ENCODE assay signal across 8 mouse cellular contexts in the genomic region with DNA sequence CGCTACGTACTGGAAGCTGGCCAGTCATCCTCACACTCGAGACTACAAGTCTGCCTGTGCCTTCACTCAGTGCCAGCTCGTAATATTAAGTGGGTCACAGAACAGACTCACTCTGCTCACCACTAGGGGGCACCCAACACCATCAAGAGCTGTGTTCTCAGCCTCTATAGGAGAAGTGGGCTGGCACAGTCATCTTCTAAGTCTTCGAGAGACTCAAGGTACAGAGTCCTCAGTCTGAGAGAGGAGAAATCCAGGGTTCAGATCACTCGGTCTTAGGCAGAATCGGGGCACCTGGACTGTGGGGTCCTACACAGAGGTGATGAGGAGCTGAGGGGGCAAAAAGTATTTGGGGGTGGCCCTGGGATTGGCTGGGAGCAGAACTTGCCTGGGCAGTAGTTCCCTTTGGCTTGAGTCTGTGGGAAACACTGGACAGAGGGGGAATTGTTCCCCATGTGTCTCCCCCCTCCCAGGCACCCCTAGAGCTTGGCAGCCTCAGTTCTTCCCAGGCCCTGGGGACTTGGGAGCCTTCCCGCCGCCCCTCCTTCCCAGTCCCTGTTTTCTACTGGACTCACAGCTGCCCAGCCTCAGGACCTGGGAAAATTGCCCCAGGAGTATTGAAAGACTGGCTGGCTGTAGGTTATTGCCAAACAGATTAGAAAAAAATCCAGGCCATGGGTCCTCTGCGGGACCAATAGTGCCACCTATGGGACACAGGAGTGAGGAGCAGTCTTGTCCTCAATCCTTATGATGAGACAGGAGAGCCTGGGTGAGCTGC. TPM values are rescaled to one million over a fixed set of nuclear protein-coding genes. Genes with fewer than 3 reads are reported as not detected.
DNase-seq lines count a peak whose midpoint lies in the region; ATAC-seq and TF ChIP-seq lines count a peak whose summit lies in the region.

No protein-coding gene starts in this region.

- intact Hi-C loops in heart, postnatal 10 days (cut with DNase I) = loop anchor here (1.0 to 2.0 kb wide), 4 partner anchors 32 to 120 kb away; no protein-coding TSS in a partner anchor

- H3K79me2 ChIP-seq in CH12.LX (replicated peaks; ENCODE audit: control insufficient read depth, extremely low read depth, insufficient read depth, poor library complexity, severe bottlenecking) = peaks cover 5% of the 10 kb centered on the region

- peak overlapping the region; percentile 30; the same call in 1 of the 2 replicates for H3K27ac ChIP-seq in CH12.LX (ENCODE audit: insufficient read depth, low read depth)
- H3K27ac ChIP-seq in forebrain, embryonic 12.5 days = no peak overlapping the region
- peak overlapping the region; percentile 90 for H3K27ac ChIP-seq in liver, postnatal 0 days (ENCODE audit: low read depth)
- peak overlapping the region; percentile 64 for H3K27ac ChIP-seq in neural tube, embryonic 14.5 days (ENCODE audit: low read depth, low read length)

- TF ChIP-seq EP300 in CH12.LX (IDR thresholded peaks at IDR 0.05; ENCODE audit: low read length) = no peak
- peak; percentile 49; the same call in 1 of the 2 replicates for TF ChIP-seq EP300 in liver, postnatal 0 days (IDR thresholded peaks at IDR 0.05; ENCODE audit: low read depth)

- TF ChIP-seq CTCF in CH12.LX (conservative IDR thresholded peaks at IDR 0.05 in 1 of 2, IDR thresholded peaks at IDR 0.05 in 1 of 2; ENCODE audit: low read depth in 2 of 2, low read length in 2 of 2) = peak; percentile 82 to 96
- peak; percentile 99 for TF ChIP-seq CTCF in liver, postnatal 0 days (IDR thresholded peaks at IDR 0.05; ENCODE audit: low read depth)

- H3K27me3 ChIP-seq in CH12.LX (replicated peaks) = peaks cover 2% of the 10 kb centered on the region
- H3K27me3 ChIP-seq in forebrain, embryonic 12.5 days = 0 out of 2 replicates have a peak, but pooled peaks cover 5% of the 10 kb centered on the region
- no peaks in the 10 kb centered on the region for H3K27me3 ChIP-seq in liver, postnatal 0 days (ENCODE audit: insufficient read depth, low read length)
- no peaks in the 10 kb centered on the region for H3K27me3 ChIP-seq in neural tube, embryonic 14.5 days (ENCODE audit: control insufficient read depth, insufficient read depth, low read length)

- no peaks in the 10 kb centered on the region for H3K36me3 ChIP-seq in CH12.LX (replicated peaks in 1 of 2; ENCODE audit: control insufficient read depth in 1 of 2, insufficient read depth in 1 of 2, low read length in 1 of 2)
- no peaks in the 10 kb centered on the region for H3K36me3 ChIP-seq in forebrain, embryonic 12.5 days (replicated peaks)
- H3K36me3 ChIP-seq in liver, postnatal 0 days (replicated peaks; ENCODE audit: insufficient read depth, low read length) = 0 out of 2 replicates have a peak, but pooled peaks cover 3% of the 10 kb centered on the region
- H3K36me3 ChIP-seq in neural tube, embryonic 14.5 days (ENCODE audit: control insufficient read depth, insufficient read depth, low read length) = no peaks in the 10 kb centered on the region

- peak; percentile 97 for DNase-seq in CH12.LX (ENCODE audit: extremely low read depth)
- DNase-seq in c-Kit-positive CD71-positive TER-119-negative erythroid progenitor cells, embryonic 14.5 days (ENCODE audit: low read depth) = peak; percentile 93
- DNase-seq in heart, postnatal 10 days = peak; percentile 95 to 97
- peak; percentile 92 for DNase-seq in large intestine, adult 2 months (ENCODE audit: low read depth, low spot score)
- DNase-seq in liver, postnatal 0 days = peak; percentile 91
- peak; percentile 94 for DNase-seq in testis, postnatal 10 days (ENCODE audit: low spot score)

- TF ChIP-seq POLR2A in CH12.LX (IDR thresholded peaks at IDR 0.05; ENCODE audit: low read depth, low read length) = peak; percentile 40; the same call in 1 of the 2 replicates

- H3K9me3 ChIP-seq in CH12.LX (replicated peaks; ENCODE audit: low read length) = no peaks in the 10 kb centered on the region
- H3K9me3 ChIP-seq in forebrain, embryonic 12.5 days = no peaks in the 10 kb centered on the region
- H3K9me3 ChIP-seq in liver, postnatal 0 days (ENCODE audit: low read length) = no peaks in the 10 kb centered on the region
- H3K9me3 ChIP-seq in neural tube, embryonic 14.5 days (ENCODE audit: control insufficient read depth, low read length) = no peaks in the 10 kb centered on the region

- H3K4me3 ChIP-seq in CH12.LX (replicated peaks in 1 of 3; ENCODE audit: low read depth in 2 of 3, low read length in 2 of 3, poor library complexity in 1 of 3) = peak overlapping the region in 2 of 3 experiments; percentile 2 to 19
- no peak overlapping the region for H3K4me3 ChIP-seq in forebrain, embryonic 12.5 days (replicated peaks)
- H3K4me3 ChIP-seq in liver, postnatal 0 days (ENCODE audit: low read depth, low read length) = no peak overlapping the region; the same call in 1 of the 2 replicates
- H3K4me3 ChIP-seq in neural tube, embryonic 14.5 days (ENCODE audit: low read depth, low read length) = no peak overlapping the region

- TF ChIP-seq RAD21 in CH12.LX (IDR thresholded peaks at IDR 0.05; ENCODE audit: low read depth, low read length) = peak; percentile 88

- dilution Hi-C loops in CH12.LX (cut with MboI; ENCODE audit: extremely low pct_ligation_motif_present, extremely low pct_unique_long_range_greater_than_20kb, low sequenced_read_pairs) = no loop called here

- peak overlapping the region; percentile 79 for H3K4me2 ChIP-seq in CH12.LX (ENCODE audit: insufficient read depth, low read depth, poor library complexity, severe bottlenecking)
- H3K4me2 ChIP-seq in forebrain, embryonic 12.5 days = 0 out of 2 replicates have a peak overlapping the region, but pooled peaks have one; percentile 6
- peak overlapping the region; percentile 55 for H3K4me2 ChIP-seq in liver, postnatal 0 days (ENCODE audit: low read depth, low read length)
- peak overlapping the region; percentile 11; the same call in 1 of the 2 replicates for H3K4me2 ChIP-seq in neural tube, embryonic 14.5 days (ENCODE audit: low read depth, low read length)

- peak; percentile 65; the same call in 1 of the 2 replicates for ATAC-seq in forebrain, embryonic 12.5 days (ENCODE audit: low FRiP score)
- peak; percentile 64 for ATAC-seq in liver, postnatal 0 days
- peak; percentile 62 for ATAC-seq in neural tube, embryonic 14.5 days (ENCODE audit: low read depth)

- in situ Hi-C loops in CH12.LX (cut with MboI; ENCODE audit: low pct_ligation_motif_present, low pct_unique_long_range_greater_than_20kb, low sequenced_read_pairs) = loop anchor here (5.0 kb wide), 2 partner anchors 43 to 203 kb away; no protein-coding TSS in a partner anchor

- peak overlapping the region; percentile 55 for H3K9ac ChIP-seq in CH12.LX (ENCODE audit: insufficient read depth, low read depth)
- no peak overlapping the region for H3K9ac ChIP-seq in forebrain, embryonic 12.5 days
- H3K9ac ChIP-seq in liver, postnatal 0 days (replicated peaks) = peak overlapping the region; percentile 48
- 0 out of 2 replicates have a peak overlapping the region, but pooled peaks have one; percentile 7 for H3K9ac ChIP-seq in neural tube, embryonic 14.5 days (replicated peaks; ENCODE audit: low read depth, low read length)

- WGBS in forebrain, embryonic 12.5 days = 11% methylated on average over 10 of the region's 10 CpGs
- WGBS in large intestine, adult 2 months = 0% methylated on average over 10 of the region's 10 CpGs
- 5% methylated on average over 10 of the region's 10 CpGs for whole genome bisulfite sequencing in liver, postnatal 0 days (ENCODE audit: insufficient replicate concordance)
- WGBS in neural tube, embryonic 14.5 days = 7% methylated on average over 10 of the region's 10 CpGs

- peaks cover 7 to 29% of the 10 kb centered on the region in 2 experiments; a peak in 3 of 4 replicates for H3K4me1 ChIP-seq in CH12.LX (ENCODE audit: control insufficient read depth in 1 of 2, insufficient read depth in 2 of 2)
- H3K4me1 ChIP-seq in forebrain, embryonic 12.5 days = peaks cover 11% of the 10 kb centered on the region
- peaks cover 22% of the 10 kb centered on the region for H3K4me1 ChIP-seq in liver, postnatal 0 days (ENCODE audit: insufficient read depth)
- H3K4me1 ChIP-seq in neural tube, embryonic 14.5 days (ENCODE audit: control insufficient read depth, insufficient read depth, low read length) = peaks cover 2% of the 10 kb centered on the region

RNA-seq across cellular contexts. Expression of gene Clptm1, which starts 4.3 kb away (rescaled TPM):
- 43.6 and 43.9 TPM in 2 replicates for total RNA-seq in CH12.LX (2012; rRNA removed)
- 33.8 and 34.0 TPM in 2 replicates for total RNA-seq in CH12.LX (2014; rRNA removed)
- polyA plus RNA-seq in CH12.LX (2012; ENCODE audit: insufficient read length, low read depth) = 54.7 and 70.9 TPM in 2 replicates
- polyA plus RNA-seq in forebrain, embryonic 12.5 days (2016; fragmentation: Nextera tagmentation; extraction: Ambion mirVana) = 85.6 and 87.6 TPM in 2 replicates
- total RNA-seq in heart, postnatal 10 days (2021) = 100 to 1,000 TPM in 1 of 2 experiments, 10 to 100 TPM in 1; 95.2 to 102 TPM
- polyA plus RNA-seq in large intestine, adult 2 months (2012; rRNA removed) = 155 and 188 TPM in 2 replicates
- polyA plus RNA-seq in liver, postnatal 0 days (2015; fragmentation: Nextera tagmentation; extraction: Ambion mirVana) = 40.3 and 44.4 TPM in 2 replicates
- polyA plus RNA-seq in neural tube, embryonic 14.5 days (2014; fragmentation: Nextera tagmentation; extraction: Ambion mirVana) = 142 and 147 TPM in 2 replicates

RNA-seq across cellular contexts. Expression of gene Apoc2, which starts 8.6 kb away (rescaled TPM):
- total RNA-seq in CH12.LX (2012; rRNA removed) (not detected in 2 replicates), CH12.LX (2014; rRNA removed) (not detected in 2 replicates)
- polyA plus RNA-seq in CH12.LX (2012; ENCODE audit: insufficient read length, low read depth) = not detected in 2 replicates
- polyA plus RNA-seq in forebrain, embryonic 12.5 days (2016; fragmentation: Nextera tagmentation; extraction: Ambion mirVana) = not detected in 2 replicates
- total RNA-seq in heart, postnatal 10 days (2021) = under 1 TPM in 1 of 2 experiments, not detected in 1; 0.60 TPM
- 201 and 493 TPM in 2 replicates for polyA plus RNA-seq in large intestine, adult 2 months (2012; rRNA removed)
- polyA plus RNA-seq in liver, postnatal 0 days (2015; fragmentation: Nextera tagmentation; extraction: Ambion mirVana) = 2,864 and 3,070 TPM in 2 replicates
- polyA plus RNA-seq in neural tube, embryonic 14.5 days (2014; fragmentation: Nextera tagmentation; extraction: Ambion mirVana) = 1.4 TPM in 2 replicates

RNA-seq across cellular contexts. Expression of gene Gm44805, which starts 12.1 kb away (rescaled TPM):
- total RNA-seq in CH12.LX (2012; rRNA removed) (not detected in 2 replicates), CH12.LX (2014; rRNA removed) (not detected in 2 replicates)
- not detected in 2 replicates for polyA plus RNA-seq in CH12.LX (2012; ENCODE audit: insufficient read length, low read depth)
- not detected in 2 replicates for polyA plus RNA-seq in forebrain, embryonic 12.5 days (2016; fragmentation: Nextera tagmentation; extraction: Ambion mirVana)
- total RNA-seq in heart, postnatal 10 days (2021) = not detected
- 0.19 TPM in 1 of 2 replicates, not detected in the other for polyA plus RNA-seq in large intestine, adult 2 months (2012; rRNA removed)
- polyA plus RNA-seq in liver, postnatal 0 days (2015; fragmentation: Nextera tagmentation; extraction: Ambion mirVana) = 187 and 234 TPM in 2 replicates
- not detected in 2 replicates for polyA plus RNA-seq in neural tube, embryonic 14.5 days (2014; fragmentation: Nextera tagmentation; extraction: Ambion mirVana)

RNA-seq across cellular contexts. Expression of gene Apoc4, which starts 12.1 kb away (rescaled TPM):
- total RNA-seq in CH12.LX (2012; rRNA removed) (not detected in 2 replicates), CH12.LX (2014; rRNA removed) (not detected in 2 replicates)
- polyA plus RNA-seq in CH12.LX (2012; ENCODE audit: insufficient read length, low read depth) = not detected in 2 replicates
- polyA plus RNA-seq in forebrain, embryonic 12.5 days (2016; fragmentation: Nextera tagmentation; extraction: Ambion mirVana) = not detected in 2 replicates
- total RNA-seq in heart, postnatal 10 days (2021) = not detected
- polyA plus RNA-seq in large intestine, adult 2 months (2012; rRNA removed) = 1.3 and 1.4 TPM in 2 replicates
- 2,808 and 2,914 TPM in 2 replicates for polyA plus RNA-seq in liver, postnatal 0 days (2015; fragmentation: Nextera tagmentation; extraction: Ambion mirVana)
- polyA plus RNA-seq in neural tube, embryonic 14.5 days (2014; fragmentation: Nextera tagmentation; extraction: Ambion mirVana) = 0.20 and 0.27 TPM in 2 replicates

RNA-seq across cellular contexts. Expression of gene Apoc1, which starts 23.3 kb away (rescaled TPM):
- not detected in 2 replicates for total RNA-seq in CH12.LX (2012; rRNA removed)
- not detected in 2 replicates for total RNA-seq in CH12.LX (2014; rRNA removed)
- polyA plus RNA-seq in CH12.LX (2012; ENCODE audit: insufficient read length, low read depth) = not detected in 2 replicates
- polyA plus RNA-seq in forebrain, embryonic 12.5 days (2016; fragmentation: Nextera tagmentation; extraction: Ambion mirVana) = 0.73 and 1.2 TPM in 2 replicates
- total RNA-seq in heart, postnatal 10 days (2021) = 10 to 100 TPM in 1 of 2 experiments, 1 to 10 TPM in 1; 5.2 to 14.7 TPM
- 0.29 and 1.9 TPM in 2 replicates for polyA plus RNA-seq in large intestine, adult 2 months (2012; rRNA removed)
- polyA plus RNA-seq in liver, postnatal 0 days (2015; fragmentation: Nextera tagmentation; extraction: Ambion mirVana) = 5,234 and 5,457 TPM in 2 replicates
- polyA plus RNA-seq in neural tube, embryonic 14.5 days (2014; fragmentation: Nextera tagmentation; extraction: Ambion mirVana) = 3.0 and 3.2 TPM in 2 replicates

Comparison
In these comparisons a context has a peak if more than half of its experiments do, and no peak if none do; other contexts are left out.
1. H3K4me2 ChIP-seq: peak in every context shown above with its lines; median percentile 79 in CH12.LX; 55 in liver, postnatal 0 days; 11 in neural tube, embryonic 14.5 days; 6 in forebrain, embryonic 12.5 days.
2. H3K4me3 ChIP-seq: peak in CH12.LX (2 of 3); none in forebrain, embryonic 12.5 days (single experiment), liver, postnatal 0 days (single experiment) and neural tube, embryonic 14.5 days (single experiment).
3. RNA of gene Apoc2, which starts 8.6 kb away (polyA plus RNA-seq): 2,864 to 3,070 TPM in liver, postnatal 0 days and 201 to 493 TPM in large intestine, adult 2 months; 1.4 TPM in neural tube, embryonic 14.5 days, not detected in forebrain, embryonic 12.5 days and not detected in CH12.LX; every median in the first group is over 10 times any median in the second.
4. RNA of gene Gm44805, which starts 12.1 kb away (polyA plus RNA-seq): 187 to 234 TPM in liver, postnatal 0 days; 0.19 TPM in large intestine, adult 2 months, not detected in CH12.LX, not detected in forebrain, embryonic 12.5 days and not detected in neural tube, embryonic 14.5 days; every median in the first group is over 100 times any median in the second.
5. Peak in every context shown above with its lines, with median percentiles within 50 percentile points of each other: DNase-seq and ATAC-seq.